Mouse (Mus musculus): ENCODE results near the gene Setd7. TPM values are rescaled to one million over a fixed set of nuclear protein-coding genes. Genes with fewer than 3 reads are reported as not detected.

Setd7 gene
- 2.8 and 3.9 TPM in 2 replicates for polyA plus RNA-seq (2015; fragmentation: Nextera tagmentation; extraction: Ambion mirVana)

DNA sequence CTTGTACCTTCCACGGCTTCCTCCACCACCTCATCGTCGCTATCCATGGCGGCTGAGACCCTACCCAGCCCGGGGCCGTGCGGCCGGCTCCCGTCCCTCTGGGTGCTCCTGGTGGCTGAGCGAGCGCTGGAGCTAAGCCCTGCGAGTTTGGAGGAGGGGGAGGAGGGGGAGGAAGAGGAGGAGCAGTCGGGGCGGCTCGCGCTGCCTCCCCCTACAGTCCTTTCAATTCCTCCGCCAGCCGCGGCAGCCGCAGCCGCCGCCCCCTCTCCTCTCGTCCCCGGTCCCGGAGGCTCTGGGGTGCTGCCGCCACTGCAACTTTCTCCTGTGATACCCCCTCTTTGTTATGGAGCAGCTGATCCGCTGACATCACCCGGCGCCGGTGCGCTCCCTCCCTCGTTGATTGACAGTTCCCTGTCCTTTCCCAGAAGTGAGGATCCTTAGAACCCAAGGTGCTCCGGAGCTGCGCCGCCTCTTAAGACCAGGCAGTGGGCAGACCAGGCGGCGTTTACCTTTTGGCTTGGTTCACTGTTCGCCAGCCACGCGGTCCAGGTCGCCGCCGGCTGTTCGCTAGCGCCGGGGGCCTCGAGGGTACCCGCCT, at the start of gene Setd7:
Gene Setd7 (minus strand): TSS at position 369 of the 598 bp plus-strand sequence.
- under 1% methylated on average over 45 of the region's 48 CpGs for WGBS
- Histone ChIP-seq H3K36me3 (0 out of 2 replicates have a peak, but pooled peaks cover 5% of the 10 kb centered on the region), H3K27me3 (no peaks in the 10 kb centered on the region), H3K4me2 (peak within 1 kb of the TSS; percentile 93), H3K9ac (peak within 1 kb of the TSS; percentile 97), H3K9me3 (no peaks in the 10 kb centered on the region), H3K27ac (peak within 1 kb of the TSS; percentile 97), H3K4me1 (replicated peaks) (peaks cover 32% of the 10 kb centered on the region), H3K4me3 (peak within 1 kb of the TSS; percentile 81)
- ATAC-seq (ENCODE audit: low FRiP score), result peak; percentile 88

- H3K4me1 ChIP-seq (replicated peaks), result no peaks in the 10 kb centered on the region
- ATAC-seq (ENCODE audit: low FRiP score), result no peak
- no peak overlapping the region for H3K4me3 ChIP-seq
- H3K27ac ChIP-seq, result peak overlapping the region; percentile 31; the same call in 1 of the 2 replicates
- 89% methylated on average over 3 of the region's 3 CpGs for whole genome bisulfite sequencing
- no peaks in the 10 kb centered on the region for H3K27me3 ChIP-seq
- no peak overlapping the region for H3K4me2 ChIP-seq
- H3K36me3 ChIP-seq, result no peaks in the 10 kb centered on the region
- H3K9ac ChIP-seq, result no peak overlapping the region
- H3K9me3 ChIP-seq, result no peaks in the 10 kb centered on the region
Measured at GRCm38 (mm10) chr3:51604489-51604888, 43.8 kb upstream of the Setd7 start.

DNA sequence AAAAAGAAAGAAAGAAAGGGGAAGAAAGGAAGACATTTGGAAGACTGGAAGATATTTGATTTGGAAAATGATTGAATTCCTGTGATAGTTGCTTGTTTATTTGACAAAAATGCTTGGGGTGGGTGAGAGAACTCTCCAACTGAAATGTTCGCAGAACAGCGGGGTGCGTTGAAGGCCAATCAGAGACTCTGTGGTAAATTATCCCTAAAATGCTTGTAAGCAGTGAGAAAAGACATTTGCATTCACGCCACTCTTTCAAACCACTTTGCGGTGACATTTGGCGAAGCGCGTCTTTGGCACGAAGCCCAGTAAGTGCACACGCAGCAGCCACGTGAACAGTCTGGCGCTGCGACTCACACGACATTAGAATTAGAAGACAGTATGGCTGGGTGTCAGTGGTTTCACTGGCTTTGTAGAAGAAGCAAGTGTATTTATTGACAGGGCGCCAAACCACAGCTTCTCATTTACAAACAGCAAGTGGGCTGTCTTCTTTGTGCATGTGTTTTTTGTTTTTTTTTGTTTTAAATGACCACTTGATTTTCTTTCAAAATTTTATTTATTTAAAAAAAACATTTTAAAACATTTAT, 43.1 kb upstream of the Setd7 start:
- no peak overlapping the region for H3K9ac ChIP-seq
- no peaks in the 10 kb centered on the region for H3K9me3 ChIP-seq
- no peaks in the 10 kb centered on the region for H3K27me3 ChIP-seq
- H3K36me3 ChIP-seq, result no peaks in the 10 kb centered on the region
- peak; percentile 52; the same call in 1 of the 2 replicates for ATAC-seq (ENCODE audit: low FRiP score)
- 62% methylated on average over 15 of the region's 15 CpGs for whole genome bisulfite sequencing
- peaks cover 5% of the 10 kb centered on the region; the same call in 1 of the 2 replicates for H3K4me1 ChIP-seq (replicated peaks)
- no peak overlapping the region for H3K4me2 ChIP-seq
- H3K27ac ChIP-seq, result peak overlapping the region; percentile 31; the same call in 1 of the 2 replicates
- H3K4me3 ChIP-seq, result no peak overlapping the region

DNA sequence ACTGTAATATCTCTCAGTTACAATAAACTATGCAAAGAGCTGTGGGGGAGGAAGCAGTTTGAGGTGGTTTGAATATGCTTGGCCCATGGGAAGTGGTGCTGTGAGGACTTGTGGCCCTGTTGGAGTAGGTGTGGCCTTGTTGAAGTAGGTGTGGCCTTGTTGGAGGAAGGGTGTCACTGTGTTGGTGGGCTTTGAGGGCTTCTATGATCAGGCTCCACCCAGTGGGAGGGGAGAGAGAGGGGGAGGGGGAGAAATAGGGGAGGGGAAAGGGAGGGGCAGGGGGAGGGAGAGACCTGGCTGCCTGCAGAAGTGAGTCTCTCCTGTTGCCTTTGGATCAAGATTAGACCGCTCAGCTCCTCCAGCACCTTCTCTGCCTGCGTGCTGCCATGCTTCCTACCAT, 40.8 kb upstream of the Setd7 start:
- Histone ChIP-seq H3K27me3 (no peaks in the 10 kb centered on the region), H3K9ac (no peak overlapping the region), H3K27ac (no peak overlapping the region), H3K4me3 (no peak overlapping the region), H3K4me2 (no peak overlapping the region), H3K36me3 (no peaks in the 10 kb centered on the region), H3K4me1 (replicated peaks) (peaks cover 5% of the 10 kb centered on the region; the same call in 1 of the 2 replicates), H3K9me3 (no peaks in the 10 kb centered on the region)
- WGBS, result 93% methylated on average over 2 of the region's 2 CpGs
- no peak for ATAC-seq (ENCODE audit: low FRiP score)

GRCm38 (mm10) chr3:51600728-51601127, 40.0 kb upstream of the Setd7 start:
- H3K4me3 ChIP-seq, result no peak overlapping the region
- H3K36me3 ChIP-seq, result no peaks in the 10 kb centered on the region
- no peak overlapping the region for H3K9ac ChIP-seq
- peaks cover 5% of the 10 kb centered on the region; the same call in 1 of the 2 replicates for H3K4me1 ChIP-seq (replicated peaks)
- no peak overlapping the region for H3K27ac ChIP-seq
- no peaks in the 10 kb centered on the region for H3K9me3 ChIP-seq
- no peaks in the 10 kb centered on the region for H3K27me3 ChIP-seq
- WGBS, result 89% methylated on average over 4 of the region's 4 CpGs
- H3K4me2 ChIP-seq, result no peak overlapping the region
- no peak for ATAC-seq (ENCODE audit: low FRiP score)

- no peaks in the 10 kb centered on the region for H3K27me3 ChIP-seq
- H3K9me3 ChIP-seq, result no peaks in the 10 kb centered on the region
- no peaks in the 10 kb centered on the region for H3K36me3 ChIP-seq
- H3K27ac ChIP-seq, result no peak overlapping the region
- no peak overlapping the region for H3K4me2 ChIP-seq
- H3K4me1 ChIP-seq (replicated peaks), result peaks cover 5% of the 10 kb centered on the region; the same call in 1 of the 2 replicates
- WGBS, result 60% methylated on average over 12 of the region's 12 CpGs
- H3K9ac ChIP-seq, result no peak overlapping the region
- no peak overlapping the region for H3K4me3 ChIP-seq
- no peak for ATAC-seq (ENCODE audit: low FRiP score)
Measured at GRCm38 (mm10) chr3:51599057-51599630, 38.5 kb upstream of the Setd7 start.

GRCm38 (mm10) chr3:51596538-51596937, 35.9 kb upstream of the Setd7 start:
- Histone ChIP-seq H3K9me3 (no peaks in the 10 kb centered on the region), H3K27me3 (no peaks in the 10 kb centered on the region), H3K27ac (no peak overlapping the region), H3K4me2 (no peak overlapping the region), H3K9ac (no peak overlapping the region), H3K4me1 (replicated peaks) (peaks cover 5% of the 10 kb centered on the region; the same call in 1 of the 2 replicates), H3K4me3 (no peak overlapping the region), H3K36me3 (no peaks in the 10 kb centered on the region)
- ATAC-seq (ENCODE audit: low FRiP score), result no peak
- WGBS, result 61% methylated on average over 2 of the region's 2 CpGs

- ATAC-seq (ENCODE audit: low FRiP score), result no peak
- Histone ChIP-seq H3K27me3 (no peaks in the 10 kb centered on the region), H3K4me1 (replicated peaks) (peaks cover 13% of the 10 kb centered on the region), H3K4me2 (no peak overlapping the region), H3K27ac (no peak overlapping the region), H3K9me3 (no peaks in the 10 kb centered on the region), H3K9ac (no peak overlapping the region), H3K4me3 (no peak overlapping the region), H3K36me3 (no peaks in the 10 kb centered on the region)
- 72% methylated on average over 1 of the region's 1 CpGs for WGBS
Measured at GRCm38 (mm10) chr3:51593506-51593905, 32.8 kb upstream of the Setd7 start.

DNA sequence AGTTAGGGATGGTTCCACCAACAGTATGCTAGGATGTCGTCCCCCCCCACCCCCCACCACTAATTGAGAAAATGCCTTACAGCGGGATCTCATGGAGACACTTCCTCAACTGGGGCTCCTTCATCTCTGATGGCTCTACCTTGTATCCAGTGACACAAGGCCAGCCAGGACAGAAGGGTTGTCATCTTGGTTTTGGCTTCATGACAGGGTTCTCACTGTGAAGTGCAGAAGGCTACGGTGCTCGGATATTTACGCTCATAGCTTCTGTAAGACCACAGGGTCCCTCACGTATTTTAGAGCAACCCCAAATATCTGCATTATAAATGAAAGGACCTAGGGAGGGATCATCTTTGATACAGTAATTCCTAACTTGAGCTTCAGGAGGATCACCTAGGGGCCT, 30.9 kb upstream of the Setd7 start:
- Histone ChIP-seq H3K9me3 (no peaks in the 10 kb centered on the region), H3K27me3 (0 out of 2 replicates have a peak, but pooled peaks cover 4% of the 10 kb centered on the region), H3K36me3 (no peaks in the 10 kb centered on the region), H3K4me2 (no peak overlapping the region), H3K9ac (no peak overlapping the region), H3K4me3 (no peak overlapping the region), H3K27ac (no peak overlapping the region), H3K4me1 (replicated peaks) (peaks cover 13% of the 10 kb centered on the region)
- ATAC-seq (ENCODE audit: low FRiP score), result no peak
- WGBS, result 87% methylated on average over 6 of the region's 6 CpGs

DNA sequence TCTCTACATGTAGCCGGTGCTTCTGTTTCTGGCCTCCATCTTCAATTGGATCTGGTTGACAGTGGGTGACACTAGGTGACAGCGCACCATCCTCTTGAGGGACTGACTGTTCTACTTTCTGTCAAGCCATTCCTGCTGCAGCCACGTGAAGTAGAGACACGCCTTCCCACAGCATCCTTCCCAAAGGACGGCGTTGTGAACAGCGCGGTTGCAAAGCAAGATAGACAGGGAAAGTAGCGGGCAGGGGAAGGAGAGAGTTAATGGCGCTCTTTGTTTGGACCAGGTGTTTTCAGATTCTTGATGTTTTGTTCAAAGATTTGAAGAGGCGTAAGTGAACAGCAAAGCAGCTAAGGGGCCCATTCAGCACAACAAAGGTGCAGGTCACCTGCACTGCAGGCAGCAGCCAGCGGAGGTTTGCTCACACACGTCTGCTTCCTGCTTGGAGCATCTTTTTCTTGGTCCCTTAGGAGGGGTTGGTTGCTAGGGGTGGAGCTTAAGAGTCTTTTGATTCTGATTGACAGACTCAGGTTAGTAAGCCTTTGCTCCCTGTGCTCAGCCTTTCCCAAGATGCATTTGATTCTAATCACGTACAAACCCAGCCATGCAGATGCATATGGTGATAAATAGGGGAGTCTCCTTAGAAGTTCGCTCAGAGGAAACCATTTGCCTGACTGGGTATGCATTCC, 29.7 kb upstream of the Setd7 start:
- H3K9ac ChIP-seq, result no peak overlapping the region
- H3K27me3 ChIP-seq, result 0 out of 2 replicates have a peak, but pooled peaks cover 4% of the 10 kb centered on the region
- no peaks in the 10 kb centered on the region for H3K36me3 ChIP-seq
- no peak overlapping the region for H3K4me3 ChIP-seq
- H3K27ac ChIP-seq, result peak overlapping the region; percentile 41
- peak; percentile 90 for ATAC-seq (ENCODE audit: low FRiP score)
- WGBS, result 27% methylated on average over 15 of the region's 15 CpGs
- no peaks in the 10 kb centered on the region for H3K9me3 ChIP-seq
- peaks cover 13% of the 10 kb centered on the region for H3K4me1 ChIP-seq (replicated peaks)
- peak overlapping the region; percentile 20; the same call in 1 of the 2 replicates for H3K4me2 ChIP-seq

GRCm38 (mm10) chr3:51587697-51588262, 27.1 kb upstream of the Setd7 start:
- no peak overlapping the region for H3K27ac ChIP-seq
- H3K27me3 ChIP-seq, result 0 out of 2 replicates have a peak, but pooled peaks cover 4% of the 10 kb centered on the region
- 55% methylated on average over 7 of the region's 7 CpGs for WGBS
- no peak overlapping the region for H3K9ac ChIP-seq
- no peaks in the 10 kb centered on the region for H3K36me3 ChIP-seq
- peaks cover 29% of the 10 kb centered on the region for H3K4me1 ChIP-seq (replicated peaks)
- no peak for ATAC-seq (ENCODE audit: low FRiP score)
- H3K4me3 ChIP-seq, result no peak overlapping the region
- H3K4me2 ChIP-seq, result no peak overlapping the region
- no peaks in the 10 kb centered on the region for H3K9me3 ChIP-seq

All from hindbrain, embryonic 13.5 days (tissue).